Mouse (Mus musculus): Measurements from ENCODE around the gene Grin3b. TPM values are rescaled to one million over a fixed set of nuclear protein-coding genes. Genes with fewer than 3 reads are reported as not detected.
A peak's percentile ranks its signal among the peaks of the same experiment; 100 is the strongest.
"Not testable (repeated sequence)": the region's sequence is repeated elsewhere in the genome, so short reads cannot be mapped to it uniquely, and the experiment has no call there.

Grin3b gene
- polyA plus RNA-seq, 1 experiment from 2014 or later: 0.28 TPM

DNA sequence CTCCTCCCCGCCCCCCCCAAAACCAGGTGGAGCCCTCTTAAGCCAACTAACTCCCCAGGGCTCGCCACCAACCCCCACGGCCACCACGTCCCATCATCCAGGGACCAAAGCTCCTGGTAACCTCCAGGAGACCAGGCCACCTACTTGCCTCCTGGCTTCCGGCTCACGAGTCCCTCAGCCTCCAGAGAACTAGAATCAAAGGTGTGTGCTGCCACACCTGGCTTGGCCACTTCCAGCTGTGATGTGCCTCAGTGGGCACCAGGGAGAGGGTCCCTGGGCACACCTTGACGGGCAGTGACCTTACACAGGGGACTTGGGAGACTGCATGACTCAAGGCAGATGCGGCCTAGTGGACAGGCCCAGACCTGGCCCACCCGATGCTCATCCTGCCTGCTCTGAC, 14.8 kb upstream of the Grin3b start:
- no peak overlapping the region for H3K4me2 ChIP-seq
- no peak overlapping the region for H3K27ac ChIP-seq
- no peak overlapping the region for H3K9ac ChIP-seq
- peaks cover 11% of the 10 kb centered on the region for H3K4me1 ChIP-seq (replicated peaks)
- H3K4me3 ChIP-seq: no peak overlapping the region
- H3K36me3 ChIP-seq: peaks cover 17% of the 10 kb centered on the region
- H3K27me3 ChIP-seq: no peaks in the 10 kb centered on the region
- no peak for ATAC-seq (replicated peaks; ENCODE audit: insufficient number of reproducible peaks, insufficient read depth, low FRiP score, low read depth)
- no peaks in the 10 kb centered on the region for H3K9me3 ChIP-seq (replicated peaks)
- WGBS: 66% methylated on average over 9 of the region's 9 CpGs

DNA sequence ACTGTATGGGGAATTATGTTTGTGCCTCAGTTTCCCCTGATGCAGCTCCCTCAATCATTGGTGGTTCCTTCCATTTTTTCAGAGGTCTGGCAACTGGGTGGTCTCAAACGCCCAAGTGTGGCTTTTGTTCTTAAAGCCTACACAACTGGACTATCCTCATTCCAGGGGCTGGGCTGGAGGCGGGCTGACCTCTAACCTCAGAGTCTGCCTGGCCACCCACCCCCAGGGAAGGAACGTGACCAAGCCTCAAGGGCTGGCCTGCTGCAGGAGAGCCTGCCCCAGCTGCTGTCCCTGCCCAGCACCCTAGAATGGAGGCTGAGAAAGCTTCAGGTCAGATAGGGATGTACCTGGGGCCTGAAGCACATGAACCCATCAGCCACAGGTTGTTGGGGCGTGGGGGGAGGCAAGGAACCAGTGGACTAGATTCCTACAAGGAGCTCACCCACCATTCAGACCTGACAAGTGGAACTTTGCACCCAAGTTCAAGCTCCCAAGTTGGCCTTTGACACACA, 13.8 kb upstream of the Grin3b start:
- no peak overlapping the region for H3K27ac ChIP-seq
- no peak overlapping the region for H3K9ac ChIP-seq
- no peak overlapping the region for H3K4me2 ChIP-seq
- no peaks in the 10 kb centered on the region for H3K27me3 ChIP-seq
- 42% methylated on average over 4 of the region's 4 CpGs for WGBS
- no peaks in the 10 kb centered on the region for H3K9me3 ChIP-seq (replicated peaks)
- H3K4me3 ChIP-seq: no peak overlapping the region
- peaks cover 16% of the 10 kb centered on the region for H3K4me1 ChIP-seq (replicated peaks)
- no peak for ATAC-seq (replicated peaks; ENCODE audit: insufficient number of reproducible peaks, insufficient read depth, low FRiP score, low read depth)
- peaks cover 8% of the 10 kb centered on the region; the same call in 1 of the 2 replicates for H3K36me3 ChIP-seq

DNA sequence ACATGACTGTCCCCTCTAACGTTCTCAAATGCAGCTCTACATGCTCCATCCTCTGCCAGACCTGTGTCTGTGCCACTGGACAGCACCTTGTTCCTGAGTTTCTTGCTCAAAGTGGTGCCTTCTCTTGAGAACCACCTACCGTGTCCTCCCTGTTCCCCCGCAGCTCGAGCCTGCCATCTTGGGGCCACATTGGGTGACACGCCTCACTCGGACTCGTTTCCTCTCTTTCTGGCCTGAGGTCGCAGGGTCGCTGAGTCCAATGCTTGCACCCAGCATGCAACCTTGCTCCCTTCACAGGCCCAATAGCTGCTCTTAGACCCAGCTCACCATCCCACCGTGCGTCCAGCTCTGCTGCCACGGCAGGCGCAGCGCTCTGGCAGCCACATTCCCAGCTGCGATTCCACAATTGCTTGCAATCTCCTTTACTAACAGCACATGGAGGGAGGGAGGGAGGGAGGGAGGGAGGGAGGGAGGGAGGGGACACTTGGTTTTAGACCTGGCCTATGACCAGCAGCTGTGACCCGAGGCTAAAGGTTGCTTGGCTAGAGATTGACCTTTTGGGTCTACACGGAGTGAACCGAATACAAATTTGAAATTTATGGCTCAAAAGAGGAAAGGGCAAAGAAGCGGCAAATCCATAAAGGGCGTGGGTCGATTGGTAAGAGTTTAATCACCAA, 12.2 kb upstream of the Grin3b start:
- Histone ChIP-seq H3K9ac (no peak overlapping the region), H3K27me3 (no peaks in the 10 kb centered on the region), H3K4me3 (no peak overlapping the region), H3K36me3 (peaks cover 10% of the 10 kb centered on the region), H3K9me3 (replicated peaks) (no peaks in the 10 kb centered on the region), H3K4me2 (peak overlapping the region; percentile 51), H3K4me1 (replicated peaks) (peaks cover 16% of the 10 kb centered on the region), H3K27ac (no peak overlapping the region)
- ATAC-seq (replicated peaks; ENCODE audit: insufficient number of reproducible peaks, insufficient read depth, low FRiP score, low read depth): 0 out of 2 replicates have a peak, but pooled peaks have one; percentile 11
- 15% methylated on average over 21 of the region's 21 CpGs for WGBS

DNA sequence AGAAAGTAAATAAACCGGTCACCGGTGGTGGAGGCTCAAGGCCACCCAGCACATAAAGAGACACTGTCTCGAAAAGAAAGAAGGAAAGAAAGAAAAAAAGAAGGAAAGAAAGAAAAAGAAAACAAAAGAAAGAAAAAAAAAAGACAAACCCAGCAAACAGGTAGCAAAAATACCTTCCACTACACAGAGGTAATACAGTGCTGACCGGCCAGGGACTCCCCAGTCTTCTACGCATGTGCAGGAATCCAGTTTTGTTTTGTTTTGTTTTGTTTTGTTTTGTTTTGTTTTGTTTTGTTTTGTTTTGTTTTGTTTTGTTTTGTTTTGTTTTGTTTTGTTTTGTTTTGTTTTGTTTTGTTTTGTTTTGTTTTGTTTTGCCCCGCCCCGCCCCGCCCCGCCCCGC, 11.1 kb upstream of the Grin3b start:
- not testable (repeated sequence) for H3K27ac ChIP-seq; H3K9me3 ChIP-seq (replicated peaks); H3K9ac ChIP-seq; ATAC-seq (replicated peaks; ENCODE audit: insufficient number of reproducible peaks, insufficient read depth, low FRiP score, low read depth); H3K27me3 ChIP-seq
- H3K4me1 ChIP-seq (replicated peaks): peaks cover 16% of the 10 kb centered on the region
- WGBS: 45% methylated on average over 7 of the region's 10 CpGs
- H3K36me3 ChIP-seq: peaks cover 19% of the 10 kb centered on the region
- peak overlapping the region; percentile 93 for H3K4me3 ChIP-seq
- peak overlapping the region; percentile 78 for H3K4me2 ChIP-seq

DNA sequence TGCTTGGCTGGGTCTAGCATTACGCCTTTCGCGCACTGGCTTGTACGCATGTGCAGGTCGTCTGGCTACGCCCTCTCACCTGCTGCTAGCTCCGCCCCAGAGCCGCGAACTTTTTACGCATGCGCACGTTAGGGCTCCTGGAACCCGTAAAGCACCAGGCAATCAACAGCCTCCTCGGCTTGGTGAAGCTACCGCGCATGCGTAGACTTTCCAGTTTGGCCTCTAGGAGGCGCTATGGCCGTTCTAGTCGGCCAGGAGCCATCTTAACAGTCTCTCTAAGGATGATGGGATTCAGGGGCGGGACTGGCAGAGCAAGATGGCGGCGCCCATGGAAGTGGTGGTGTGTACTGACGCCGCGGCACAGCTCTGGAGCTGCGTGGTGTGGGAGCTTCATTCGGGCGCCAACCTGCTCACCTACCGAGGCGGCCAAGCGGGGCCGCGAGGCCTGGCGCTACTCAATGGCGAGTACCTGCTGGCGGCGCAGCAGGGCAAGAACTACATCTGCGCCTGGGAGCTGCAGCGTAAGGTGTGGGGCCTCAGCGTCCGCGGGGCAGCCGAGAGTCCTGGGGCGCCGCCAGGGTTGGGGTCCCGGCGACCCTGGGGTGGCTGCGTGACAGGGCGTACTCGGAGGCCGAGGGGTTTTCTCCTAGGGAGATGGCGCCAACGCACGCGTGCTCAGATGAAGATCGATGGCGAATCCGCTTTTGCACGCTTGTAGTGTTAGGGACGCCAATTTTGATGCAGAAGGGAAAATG, 10.5 kb upstream of the Grin3b start, which contains the start of gene Wdr18:
TSS of gene Wdr18 (plus strand) at position 306 of the 755 bp plus-strand sequence.
- WGBS: under 1% methylated on average over 61 of the region's 61 CpGs
- Histone ChIP-seq H3K4me1 (replicated peaks) (peaks cover 16% of the 10 kb centered on the region), H3K4me3 (peak within 1 kb of the TSS; percentile 93), H3K27ac (peak within 1 kb of the TSS; percentile 72), H3K4me2 (peak within 1 kb of the TSS; percentile 78), H3K9me3 (replicated peaks) (no peaks in the 10 kb centered on the region), H3K36me3 (peaks cover 24% of the 10 kb centered on the region), H3K9ac (peak within 1 kb of the TSS; percentile 85), H3K27me3 (no peaks in the 10 kb centered on the region)
- peak; percentile 95 for ATAC-seq (replicated peaks; ENCODE audit: insufficient number of reproducible peaks, insufficient read depth, low FRiP score, low read depth)

DNA sequence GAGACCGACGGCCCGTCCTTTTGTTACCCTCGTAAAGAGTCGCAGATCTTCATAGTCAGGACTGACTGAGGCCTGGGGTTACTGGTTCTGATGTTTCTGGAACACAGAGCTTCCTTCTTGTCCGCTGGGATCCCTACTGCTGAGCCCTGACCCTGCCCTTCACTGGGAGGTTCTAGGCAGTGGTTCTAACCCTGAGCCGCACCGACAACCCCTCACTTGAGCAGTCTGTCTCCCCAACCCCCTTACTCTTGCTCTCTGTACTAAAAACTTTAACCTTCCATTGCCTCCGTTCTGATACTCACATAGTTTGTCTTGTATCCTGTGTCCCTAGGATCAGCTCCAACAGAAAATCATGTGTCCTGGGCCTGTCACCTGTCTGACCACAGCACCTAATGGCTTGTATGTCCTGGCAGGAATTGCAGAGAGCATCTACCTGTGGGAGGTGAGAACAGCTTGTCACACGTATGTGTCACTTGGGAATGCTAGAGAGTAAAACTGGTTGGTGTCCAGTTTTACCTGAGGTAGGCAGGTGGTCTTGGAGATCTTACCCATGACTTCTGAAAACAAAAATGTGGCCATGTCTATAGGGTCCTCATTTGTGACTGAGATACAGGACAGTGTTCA, 9.7 kb upstream of the Grin3b start:
- no peak for ATAC-seq (replicated peaks; ENCODE audit: insufficient number of reproducible peaks, insufficient read depth, low FRiP score, low read depth)
- Histone ChIP-seq H3K4me2 (peak overlapping the region; percentile 78), H3K9me3 (replicated peaks) (no peaks in the 10 kb centered on the region), H3K4me1 (replicated peaks) (peaks cover 16% of the 10 kb centered on the region), H3K4me3 (peak overlapping the region; percentile 93), H3K36me3 (peaks cover 31% of the 10 kb centered on the region), H3K27me3 (no peaks in the 10 kb centered on the region), H3K27ac (peak overlapping the region; percentile 72; the same call in 1 of the 2 replicates), H3K9ac (peak overlapping the region; percentile 85)
- 11% methylated on average over 10 of the region's 10 CpGs for WGBS

DNA sequence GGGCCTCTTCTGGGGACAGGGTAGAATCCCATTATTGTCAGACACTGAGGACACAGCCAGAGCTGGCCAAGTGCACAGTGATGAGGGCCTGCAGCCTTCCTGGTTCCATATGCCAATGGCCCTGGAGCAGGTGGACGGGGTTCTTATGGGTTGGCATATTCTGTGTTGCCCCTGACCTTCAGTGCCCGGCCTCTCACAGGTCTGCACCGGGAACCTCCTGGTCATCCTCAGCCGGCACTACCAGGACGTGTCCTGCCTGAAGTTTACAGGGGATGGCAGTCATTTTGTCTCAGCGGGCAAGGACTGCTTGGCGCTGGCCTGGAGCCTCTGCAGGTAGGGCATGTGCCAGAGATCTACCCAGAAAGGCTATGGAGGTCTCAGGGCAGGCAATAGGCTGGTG, 5.8 kb upstream of the Grin3b start:
- H3K27ac ChIP-seq: no peak overlapping the region
- H3K4me2 ChIP-seq: no peak overlapping the region
- ATAC-seq (replicated peaks; ENCODE audit: insufficient number of reproducible peaks, insufficient read depth, low FRiP score, low read depth): no peak
- H3K4me1 ChIP-seq (replicated peaks): peaks cover 10% of the 10 kb centered on the region
- no peak overlapping the region for H3K4me3 ChIP-seq
- peaks cover 57% of the 10 kb centered on the region for H3K36me3 ChIP-seq
- H3K9ac ChIP-seq: no peak overlapping the region
- WGBS: 96% methylated on average over 7 of the region's 7 CpGs
- H3K9me3 ChIP-seq (replicated peaks): no peaks in the 10 kb centered on the region
- peaks cover 9% of the 10 kb centered on the region; the same call in 1 of the 2 replicates for H3K27me3 ChIP-seq

DNA sequence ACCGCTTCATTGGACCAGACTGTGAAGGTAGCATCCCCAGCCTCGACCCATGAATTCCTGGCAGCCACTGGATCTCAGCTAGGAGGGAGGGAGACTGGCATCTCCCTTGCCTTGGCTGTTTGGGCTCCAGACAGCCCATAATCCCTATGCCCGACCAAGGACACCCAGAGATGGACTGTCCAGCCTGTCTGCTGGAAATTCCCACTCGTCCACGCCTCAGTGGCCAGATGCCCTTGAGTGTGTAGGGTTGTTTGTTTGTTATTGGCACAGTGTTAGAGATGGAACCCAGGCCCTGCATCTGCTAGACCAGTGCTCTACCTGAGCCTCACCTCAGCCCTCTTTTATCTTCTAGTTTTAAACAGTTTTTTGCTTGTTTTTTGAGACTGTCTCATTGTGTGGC, 5.2 kb upstream of the Grin3b start:
- Histone ChIP-seq H3K4me1 (replicated peaks) (peaks cover 9% of the 10 kb centered on the region), H3K4me3 (no peak overlapping the region), H3K9ac (no peak overlapping the region), H3K27me3 (peaks cover 13% of the 10 kb centered on the region), H3K9me3 (replicated peaks) (no peaks in the 10 kb centered on the region), H3K36me3 (peaks cover 57% of the 10 kb centered on the region), H3K4me2 (no peak overlapping the region), H3K27ac (no peak overlapping the region)
- no peak for ATAC-seq (replicated peaks; ENCODE audit: insufficient number of reproducible peaks, insufficient read depth, low FRiP score, low read depth)
- WGBS: 82% methylated on average over 5 of the region's 5 CpGs

DNA sequence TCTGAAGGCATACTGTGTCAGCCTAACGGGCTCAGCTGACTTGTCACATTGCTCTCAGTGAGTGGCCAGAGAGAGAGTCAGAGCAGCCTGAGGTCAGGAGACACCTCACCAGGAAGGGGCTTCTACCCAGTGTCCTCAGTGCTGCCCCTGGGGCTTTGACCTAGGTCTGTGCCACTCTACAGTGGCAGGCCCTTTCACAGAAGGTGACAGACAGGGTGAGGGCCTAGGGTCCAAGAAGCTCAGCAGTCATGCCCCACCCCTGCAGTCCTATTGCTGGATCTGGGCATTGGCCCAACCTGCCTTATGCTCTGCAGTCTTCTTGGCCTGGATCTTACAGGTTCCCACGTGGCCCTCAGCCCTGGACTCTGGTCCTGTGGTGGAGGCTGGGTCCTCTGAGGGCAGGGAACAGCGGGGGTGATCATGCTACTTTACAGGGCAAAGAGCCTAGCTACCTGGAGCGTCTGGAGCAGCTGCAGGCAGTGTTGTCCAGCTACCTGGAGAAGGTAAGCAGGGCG, 3.6 kb upstream of the Grin3b start:
- 86% methylated on average over 5 of the region's 5 CpGs for WGBS
- H3K4me2 ChIP-seq: no peak overlapping the region
- H3K9me3 ChIP-seq (replicated peaks): no peaks in the 10 kb centered on the region
- ATAC-seq (replicated peaks; ENCODE audit: insufficient number of reproducible peaks, insufficient read depth, low FRiP score, low read depth): no peak
- H3K4me3 ChIP-seq: no peak overlapping the region
- peaks cover 9% of the 10 kb centered on the region for H3K4me1 ChIP-seq (replicated peaks)
- no peak overlapping the region for H3K27ac ChIP-seq
- peaks cover 57% of the 10 kb centered on the region for H3K36me3 ChIP-seq
- peaks cover 29% of the 10 kb centered on the region for H3K27me3 ChIP-seq
- H3K9ac ChIP-seq: no peak overlapping the region

DNA sequence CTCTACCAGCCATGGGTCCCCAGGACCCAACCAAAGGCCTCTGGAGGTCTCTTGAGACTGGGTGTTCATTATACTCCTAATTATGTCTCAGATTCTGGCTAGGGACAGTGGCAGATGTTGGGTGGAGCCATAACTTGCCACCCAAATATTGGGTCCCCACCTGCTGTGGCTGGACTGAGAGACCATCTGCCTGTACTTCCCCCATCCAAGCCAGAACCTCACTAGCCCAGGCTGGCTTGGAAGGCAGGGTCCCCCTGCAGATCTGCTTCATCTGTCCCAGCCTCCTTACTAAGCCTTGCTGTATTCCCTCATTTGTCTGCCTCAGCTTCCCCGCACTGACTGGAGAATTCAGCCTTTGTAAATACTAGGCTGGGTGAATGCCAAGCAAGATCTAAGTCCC, 2.3 kb upstream of the Grin3b start:
- no peak for ATAC-seq (replicated peaks; ENCODE audit: insufficient number of reproducible peaks, insufficient read depth, low FRiP score, low read depth)

DNA sequence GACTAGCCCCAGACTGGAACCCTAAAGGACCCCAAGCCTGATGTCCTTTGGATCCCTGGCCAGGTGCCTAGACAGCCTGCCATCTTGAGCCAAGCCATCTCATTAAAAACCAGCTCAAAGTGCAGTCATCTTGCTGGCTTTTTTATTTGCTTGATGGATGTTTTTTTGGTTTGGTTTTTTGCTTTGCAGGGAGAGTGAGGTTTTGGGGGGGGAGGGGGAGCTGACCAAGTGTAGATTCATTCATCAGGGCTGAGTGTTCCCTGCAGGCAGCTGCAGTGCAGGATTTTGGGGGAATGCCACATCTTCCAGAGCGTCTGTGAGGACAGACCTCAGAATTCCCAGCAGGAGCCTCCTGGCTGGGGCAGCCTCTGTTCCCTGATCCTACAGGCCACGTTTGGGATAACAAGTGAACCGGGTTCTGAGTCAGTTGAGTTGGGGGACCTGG, 1.4 kb upstream of the Grin3b start:
- H3K9ac ChIP-seq: no peak overlapping the region
- peaks cover 41% of the 10 kb centered on the region for H3K36me3 ChIP-seq
- WGBS: 21% methylated on average over 3 of the region's 3 CpGs
- no peak for ATAC-seq (replicated peaks; ENCODE audit: insufficient number of reproducible peaks, insufficient read depth, low FRiP score, low read depth)
- peaks cover 47% of the 10 kb centered on the region for H3K27me3 ChIP-seq
- H3K9me3 ChIP-seq (replicated peaks): no peaks in the 10 kb centered on the region
- H3K27ac ChIP-seq: no peak overlapping the region
- H3K4me1 ChIP-seq (replicated peaks): peaks cover 14% of the 10 kb centered on the region
- H3K4me2 ChIP-seq: no peak overlapping the region
- H3K4me3 ChIP-seq: no peak overlapping the region

More for the DNA sequence above, 2.3 kb upstream of the Grin3b start:
- H3K4me2 ChIP-seq: no peak overlapping the region
- peaks cover 47% of the 10 kb centered on the region for H3K36me3 ChIP-seq
- H3K27ac ChIP-seq: no peak overlapping the region
- no peak overlapping the region for H3K9ac ChIP-seq
- H3K9me3 ChIP-seq (replicated peaks): no peaks in the 10 kb centered on the region
- peaks cover 14% of the 10 kb centered on the region for H3K4me1 ChIP-seq (replicated peaks)
- 83% methylated on average over 1 of the region's 1 CpGs for whole genome bisulfite sequencing
- H3K4me3 ChIP-seq: no peak overlapping the region
- peaks cover 41% of the 10 kb centered on the region for H3K27me3 ChIP-seq

Data from heart, embryonic 15.5 days (tissue).